Mouse (Mus musculus) urinary bladder, postnatal 36 days (tissue): ENCODE results near the gene Apbb2.

Experiments used
- DNase-seq, 2 experiments: peaks; one replicate each; pipeline ENCODE4 v3.0.0; 2022; ENCODE audit warnings: low spot score in 2 of 2, mixed read lengths in 1 of 2

Apbb2 gene

DNA sequence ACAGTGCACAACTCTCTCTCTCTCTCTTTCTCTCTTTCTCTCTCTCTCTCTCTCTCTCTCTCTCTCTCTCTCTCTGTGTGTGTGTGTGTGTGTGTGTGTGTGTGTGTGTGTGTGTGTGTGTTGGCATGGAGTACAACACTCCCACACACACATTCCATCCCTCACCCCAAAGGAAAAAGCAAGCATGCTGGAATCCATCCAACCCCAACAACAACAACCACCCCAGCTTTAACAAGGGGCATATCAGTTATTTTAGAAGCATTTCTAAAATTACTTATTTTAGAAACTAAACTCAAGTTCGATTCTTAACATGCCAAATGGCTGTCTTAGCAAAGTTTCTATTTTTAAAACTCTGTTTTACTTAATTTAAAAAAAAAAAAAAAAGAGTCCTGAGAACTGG is 68.9 kb downstream of the Apbb2 start:
- DNase-seq = no peak

DNA sequence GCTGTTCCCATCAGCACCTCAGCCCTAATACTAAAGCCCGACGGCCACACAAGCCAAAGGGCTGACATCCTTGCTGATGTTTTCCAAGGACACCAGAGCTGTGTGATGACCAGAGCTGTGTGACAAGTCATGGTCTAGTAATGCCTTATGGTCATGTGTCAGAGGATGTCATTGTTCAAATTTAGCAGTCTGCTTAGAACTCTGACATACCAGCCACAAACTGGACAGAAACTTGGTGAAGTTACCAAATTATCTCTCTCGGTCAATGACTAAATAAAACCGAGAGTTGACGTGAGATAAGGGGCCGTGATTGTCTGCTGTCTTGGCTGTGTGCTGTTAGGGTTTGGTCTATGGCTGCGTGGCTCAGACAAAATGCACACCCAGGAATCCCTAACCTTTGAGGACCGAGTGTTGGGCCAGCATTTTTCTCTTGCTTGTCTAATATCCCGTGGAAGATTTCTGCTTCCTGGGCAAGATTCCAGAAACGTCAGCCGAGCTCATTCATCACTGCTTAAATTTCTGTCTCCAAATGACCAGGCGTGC is 71.5 kb downstream of the Apbb2 start:
- DNase-seq = peak in 1 of 2 experiments; percentile 43

DNA sequence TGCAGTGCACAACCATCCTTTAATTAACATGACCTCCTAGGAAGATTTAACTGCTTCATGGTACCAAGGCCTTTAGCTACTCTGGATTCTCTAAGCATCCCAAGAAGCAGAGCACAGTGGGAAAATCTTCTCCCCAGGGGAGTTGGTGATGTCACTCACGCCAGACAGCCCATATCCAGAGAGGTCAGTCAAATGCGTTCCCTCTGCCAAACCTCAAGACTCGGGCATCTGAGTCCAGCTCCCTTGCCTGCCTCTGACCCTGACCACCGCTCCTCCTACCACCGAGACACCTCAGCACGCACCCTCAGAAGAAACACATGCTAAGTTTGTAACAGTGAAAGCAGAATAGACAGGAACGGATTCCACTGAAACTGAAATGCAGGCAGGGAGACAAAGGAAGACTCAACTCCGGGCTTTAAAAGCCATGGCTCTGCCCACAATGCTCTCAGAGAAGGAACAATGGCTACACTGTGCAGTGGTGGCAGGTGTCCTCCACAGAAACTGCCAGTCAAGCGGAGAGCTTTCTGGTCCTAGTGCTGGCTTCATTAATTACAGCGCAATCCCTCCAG is 72.9 kb downstream of the Apbb2 start:
- no peak for DNase-seq

DNA sequence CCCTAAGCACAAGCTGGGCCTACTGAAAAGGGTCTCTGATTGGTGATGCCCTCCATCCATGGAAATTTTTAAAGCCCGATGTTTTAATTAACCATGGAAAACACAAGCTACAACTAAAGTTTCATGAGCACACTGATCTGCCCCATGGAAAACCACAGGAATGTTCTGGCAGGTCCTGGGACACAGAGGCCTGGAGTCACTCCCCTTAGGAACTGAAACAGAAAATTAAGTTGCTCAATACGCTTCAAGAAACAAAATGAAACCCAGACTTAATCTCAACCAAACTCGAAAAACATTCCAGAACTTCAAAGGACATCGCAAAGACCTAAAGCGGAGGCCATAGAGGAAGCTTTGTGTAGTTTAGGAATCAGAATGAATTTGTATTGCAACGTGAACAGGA is 74.8 kb downstream of the Apbb2 start:
- peak in 1 of 2 experiments; percentile 29 for DNase-seq

DNA sequence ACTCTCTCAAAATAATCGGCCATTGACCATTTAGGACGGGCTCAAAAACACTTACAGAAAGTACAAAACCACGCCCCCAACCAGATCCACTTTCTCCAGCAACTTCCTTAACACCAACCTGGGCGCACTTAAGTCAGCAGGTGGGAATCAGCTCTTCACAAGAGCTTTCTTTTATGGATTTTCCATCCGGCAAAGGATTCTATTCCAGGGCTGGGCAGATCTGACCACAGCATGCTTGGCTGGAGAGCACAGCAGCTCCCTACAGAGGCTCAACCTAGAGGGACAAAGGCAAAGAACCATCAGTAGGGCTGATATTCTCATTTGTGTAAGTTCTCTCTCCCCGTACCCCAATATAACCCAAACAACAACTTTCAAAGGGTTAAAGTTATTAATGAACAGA is 75.2 kb downstream of the Apbb2 start:
- no peak for DNase-seq

DNA sequence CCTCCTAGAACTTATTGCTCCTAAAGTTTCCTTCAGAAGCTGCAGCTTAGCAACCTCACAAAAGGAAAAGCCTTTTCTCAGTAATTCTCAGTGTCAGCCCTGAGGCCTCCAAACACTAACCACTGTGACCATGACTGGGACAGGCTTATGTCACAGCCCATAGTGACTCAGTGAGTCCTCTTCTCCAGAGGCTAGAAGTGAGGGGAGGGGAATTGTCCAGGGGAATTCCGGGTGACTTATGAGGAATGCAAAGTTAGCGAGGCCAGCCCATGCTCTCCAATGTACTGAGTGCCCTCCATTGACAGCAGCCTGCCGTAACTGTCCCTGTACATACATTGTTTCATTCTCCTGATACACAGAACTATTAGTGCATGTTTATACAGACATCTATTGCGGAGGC is 76.1 kb downstream of the Apbb2 start:
- DNase-seq = no peak

DNA sequence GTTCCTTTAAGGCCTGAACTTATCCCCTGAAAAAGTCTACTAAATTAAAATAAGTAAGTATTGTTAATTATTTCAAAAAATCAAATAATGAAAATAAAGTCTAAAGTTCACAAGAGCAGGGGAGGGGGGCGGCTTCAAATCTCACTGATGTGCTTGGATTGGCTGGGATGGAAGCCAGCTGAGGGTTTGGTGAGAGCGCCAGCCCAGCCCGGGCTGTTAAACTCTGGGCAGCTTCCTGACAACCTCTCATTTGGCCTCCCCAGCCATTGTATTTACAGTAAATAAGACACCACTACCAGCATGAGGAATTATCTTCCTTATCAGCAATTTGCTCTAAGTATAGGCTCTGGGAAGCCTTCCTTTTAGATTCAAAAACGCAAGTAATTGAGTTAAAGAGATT is 77.2 kb downstream of the Apbb2 start:
- DNase-seq = no peak

DNA sequence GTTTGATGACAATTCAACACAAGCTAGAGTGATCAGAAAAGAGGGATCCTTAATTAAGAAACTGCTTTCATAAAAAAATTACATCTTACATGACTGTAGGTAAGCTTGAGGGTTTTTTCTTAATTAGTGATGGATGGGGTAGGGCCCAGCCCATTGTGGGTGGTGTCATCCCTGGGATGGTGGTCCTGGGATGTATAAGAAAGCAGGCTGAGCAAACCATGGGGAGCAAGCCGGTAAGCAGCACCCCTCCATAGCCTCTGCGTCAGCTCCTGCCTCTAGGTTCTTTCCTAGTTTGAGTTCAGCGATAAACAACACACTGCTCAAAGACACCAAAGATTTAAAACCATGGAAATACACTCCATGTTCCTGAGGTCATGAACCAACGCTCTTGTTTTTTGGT is 78.3 kb downstream of the Apbb2 start:
- no peak for DNase-seq

DNA sequence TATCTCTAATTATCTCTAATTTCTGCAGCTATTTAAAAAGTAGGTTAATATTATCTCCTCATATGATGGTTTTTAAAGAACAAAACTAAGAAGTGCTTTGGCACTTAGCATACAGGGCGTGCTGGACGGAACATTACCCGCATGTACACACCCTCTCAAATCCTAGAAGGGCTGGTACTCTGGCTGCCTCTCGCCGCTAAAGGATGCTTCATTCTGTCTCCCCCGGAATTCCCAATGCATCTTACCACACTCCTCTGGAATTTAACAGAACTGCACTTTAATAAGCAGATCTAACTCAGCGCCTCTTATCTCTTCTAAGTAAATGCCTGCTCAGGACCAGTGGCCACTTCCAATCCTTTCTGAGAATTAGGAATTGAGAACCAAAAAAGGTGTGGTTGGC is 80.8 kb downstream of the Apbb2 start:
- DNase-seq = no peak

DNA sequence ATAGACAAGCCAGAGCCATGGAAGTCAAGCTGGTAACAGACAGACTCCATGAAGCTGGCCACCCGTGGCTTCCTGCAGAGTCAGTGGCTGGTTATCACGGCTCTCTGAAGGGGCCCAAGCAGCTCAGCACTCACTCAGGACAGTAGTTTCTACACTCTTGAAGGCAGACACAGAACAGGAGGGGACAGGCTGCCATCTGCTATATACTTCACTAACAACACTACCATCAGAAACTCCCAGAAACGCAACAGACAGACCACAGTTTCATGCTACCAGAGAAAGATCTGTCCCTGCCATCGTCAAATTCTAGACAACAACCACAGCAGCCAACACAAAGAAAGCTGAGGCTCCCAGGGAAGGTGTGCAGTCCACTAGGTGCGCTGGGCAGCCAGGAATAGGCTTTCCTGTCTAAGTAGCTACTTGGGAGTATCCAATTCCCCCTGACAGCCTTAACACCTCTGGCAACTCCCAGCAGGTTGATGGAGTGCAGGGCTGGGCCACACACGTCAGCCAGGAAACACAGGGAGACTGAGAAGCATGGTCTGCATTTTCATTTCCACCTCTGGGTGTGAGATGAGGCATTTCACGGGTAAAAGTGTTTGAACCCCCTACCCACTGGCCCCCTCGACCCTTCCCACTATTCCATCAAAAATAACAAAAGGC is 81.8 kb downstream of the Apbb2 start:
- no peak for DNase-seq

DNA sequence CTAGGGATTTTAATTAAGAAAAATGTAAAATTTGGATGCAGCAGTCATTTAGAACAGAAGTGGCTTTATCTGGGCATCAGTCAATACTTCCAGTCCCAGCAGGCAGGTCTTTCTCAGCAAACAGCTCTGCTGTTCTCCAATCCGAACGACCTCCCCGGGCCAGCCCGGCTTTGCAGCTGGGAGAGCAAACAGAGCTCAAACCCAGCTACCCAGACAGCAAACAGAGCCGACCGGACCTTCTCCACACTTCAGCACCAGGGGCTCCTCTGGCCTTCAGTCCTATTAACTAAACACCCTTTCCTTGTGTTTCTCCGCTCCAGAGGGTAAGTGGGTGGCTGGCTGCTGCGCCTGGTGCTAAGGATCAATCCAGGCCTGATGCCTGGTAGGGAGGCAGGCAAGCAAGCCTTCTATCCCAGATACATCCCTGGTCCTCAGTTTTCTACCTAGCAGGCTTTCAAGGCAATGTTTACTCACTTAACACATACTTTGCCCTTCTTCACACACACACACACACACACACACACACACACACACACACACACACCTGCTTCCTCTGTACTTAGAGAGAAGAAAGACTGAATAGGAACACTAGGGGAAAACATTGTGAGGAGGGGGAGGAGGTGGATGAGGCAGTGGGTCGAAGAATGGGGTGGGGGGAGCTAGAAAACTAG is 82.9 kb downstream of the Apbb2 start:
- DNase-seq = peak; percentile 41 to 66

DNA sequence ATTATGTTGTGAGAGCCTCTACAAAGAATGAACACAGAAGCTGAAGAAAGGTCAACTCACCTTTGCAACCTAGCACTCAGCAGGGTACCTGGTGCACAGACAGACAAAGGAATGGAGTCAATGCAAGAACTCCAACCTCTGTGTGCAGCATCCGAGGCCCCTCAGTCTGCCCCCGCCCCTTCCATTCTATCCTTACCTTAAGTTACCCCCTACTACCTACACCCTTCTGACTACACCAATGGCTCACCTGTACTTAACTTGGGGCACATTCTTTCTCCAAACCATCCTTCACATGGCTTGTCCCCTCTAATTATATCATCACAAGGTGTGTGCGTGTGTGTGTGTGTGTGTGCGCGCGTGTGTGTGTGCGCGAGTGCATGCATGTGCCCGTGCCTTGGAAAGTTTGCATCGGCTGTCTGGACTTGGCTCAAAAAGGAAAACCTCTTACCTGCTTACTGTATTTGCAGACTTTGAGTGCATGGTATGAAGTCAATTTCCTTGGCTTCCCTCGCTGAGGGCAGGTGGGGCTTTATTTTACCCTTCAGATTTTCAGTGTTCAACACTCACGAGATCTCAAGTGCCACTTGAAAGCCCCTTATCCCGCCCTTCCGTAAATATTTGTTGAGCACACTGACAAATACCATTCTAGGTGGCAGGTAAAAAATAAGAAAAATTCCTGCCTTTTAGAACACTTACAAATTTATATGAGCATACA is 84.7 kb downstream of the Apbb2 start:
- no peak for DNase-seq

DNA sequence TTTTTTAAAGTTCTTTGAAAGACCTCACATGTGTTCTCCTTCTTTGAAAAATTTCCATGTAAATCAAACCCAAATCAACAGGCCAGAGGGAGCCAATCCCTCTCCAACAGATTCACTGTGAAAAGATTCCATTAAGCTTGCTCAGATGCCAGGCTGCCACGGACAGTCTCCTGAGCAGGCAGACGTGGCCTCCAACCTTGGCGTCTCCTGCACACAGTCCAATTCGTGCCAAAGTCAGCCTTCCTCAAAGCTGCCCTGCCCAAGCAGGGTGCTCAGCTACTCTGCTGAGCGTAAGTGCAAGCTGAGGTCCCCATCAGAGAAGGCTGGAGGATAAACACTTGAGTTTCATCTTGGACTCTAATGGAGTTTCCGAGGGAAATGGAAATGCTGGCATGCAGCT is 85.8 kb downstream of the Apbb2 start:
- DNase-seq = no peak

DNA sequence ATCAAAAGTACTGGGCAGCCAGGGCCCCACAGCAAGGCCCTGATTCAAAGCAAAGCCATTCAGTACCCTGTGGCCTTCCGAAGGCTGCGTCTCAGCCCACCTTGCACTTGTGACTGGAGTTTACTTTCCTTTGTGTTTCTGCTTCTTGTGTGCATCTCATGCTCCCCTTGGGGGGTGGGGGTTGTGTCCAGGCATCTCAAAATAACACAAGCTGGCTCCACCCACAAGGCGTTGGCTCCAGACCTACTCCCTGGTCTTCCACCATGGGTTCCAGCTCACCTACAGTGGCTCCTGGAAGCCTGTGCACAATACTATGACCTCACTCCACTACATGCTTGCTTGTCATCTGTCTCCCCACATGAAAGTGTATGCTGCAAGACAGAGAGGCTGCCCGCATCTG is 88.2 kb downstream of the Apbb2 start:
- DNase-seq = no peak

DNA sequence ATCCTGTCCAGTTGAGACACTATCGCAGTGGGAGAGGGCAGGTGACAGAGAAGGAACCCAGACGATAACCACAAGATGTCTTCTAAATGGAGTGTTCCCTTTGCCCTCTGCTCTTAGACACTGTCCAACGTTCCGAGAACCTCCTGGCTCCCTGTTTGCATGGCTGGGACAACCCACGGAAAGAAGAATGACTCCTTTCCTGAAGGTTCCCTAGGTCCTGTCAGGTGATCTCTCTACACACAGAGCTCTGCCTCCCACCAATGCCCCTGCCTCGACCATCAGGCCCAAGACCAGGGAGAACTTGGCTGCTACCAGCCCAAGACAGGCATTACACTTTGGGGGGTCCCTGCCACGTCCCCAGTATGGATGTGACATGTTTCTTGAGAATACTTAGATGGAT is 89.0 kb downstream of the Apbb2 start:
- DNase-seq = no peak

DNA sequence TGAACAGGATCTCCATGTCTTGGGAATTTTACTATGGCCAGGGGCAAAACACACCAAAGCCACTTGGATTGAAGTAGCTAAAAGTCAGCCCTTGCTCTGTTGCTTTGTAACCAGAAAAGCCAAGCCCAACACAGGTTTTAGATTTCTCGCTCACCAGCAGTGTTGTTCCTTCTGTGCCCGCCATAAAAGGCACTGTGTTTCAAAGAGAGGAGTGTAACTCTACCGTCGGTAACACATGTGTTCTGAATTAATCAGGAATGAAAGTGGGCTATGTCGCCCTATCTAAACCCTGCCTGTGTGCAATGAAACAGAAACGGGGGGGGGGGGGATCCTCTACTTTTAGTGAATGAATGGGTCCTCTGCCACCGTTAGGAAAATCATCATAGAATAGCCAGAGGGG is 90.0 kb downstream of the Apbb2 start:
- DNase-seq = no peak

DNA sequence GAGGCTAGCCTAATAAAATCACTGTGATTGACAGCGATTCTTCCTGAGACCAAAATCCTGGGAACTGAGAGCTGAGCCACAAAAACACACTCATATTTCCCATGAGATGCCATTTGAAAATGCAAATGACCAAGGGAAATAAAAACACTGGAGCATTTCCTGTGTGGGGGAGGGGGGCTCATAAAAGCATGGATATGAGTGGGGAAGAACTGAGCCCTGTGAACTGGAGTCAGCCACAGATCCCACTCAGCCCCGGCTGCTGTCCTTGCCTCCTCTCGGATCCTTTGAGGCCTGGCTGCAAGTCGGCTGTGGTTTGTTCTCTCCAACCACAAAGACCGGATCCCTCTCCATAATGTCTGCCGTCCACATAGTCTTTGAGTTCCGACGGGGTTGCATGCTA is 91.5 kb downstream of the Apbb2 start:
- no peak for DNase-seq

DNA sequence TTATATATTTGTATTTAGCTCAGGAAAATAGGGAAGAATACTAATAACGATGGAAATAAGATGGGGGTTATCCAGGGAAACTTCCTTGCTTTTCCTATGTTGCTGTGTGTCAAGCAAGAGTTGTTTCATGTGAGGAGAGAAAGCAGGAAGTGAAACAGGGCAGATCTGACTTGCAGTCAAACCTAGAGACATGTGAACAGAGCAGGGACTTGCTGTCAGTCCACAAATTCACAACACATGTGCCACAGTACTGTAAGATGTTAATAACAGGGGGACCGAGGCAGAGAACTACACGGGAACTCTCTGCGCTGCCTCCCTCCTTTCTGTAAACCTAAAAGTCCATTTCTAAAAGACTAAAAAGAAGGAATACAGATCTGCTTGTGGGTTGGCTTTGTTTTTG is 93.6 kb downstream of the Apbb2 start:
- DNase-seq = no peak

DNA sequence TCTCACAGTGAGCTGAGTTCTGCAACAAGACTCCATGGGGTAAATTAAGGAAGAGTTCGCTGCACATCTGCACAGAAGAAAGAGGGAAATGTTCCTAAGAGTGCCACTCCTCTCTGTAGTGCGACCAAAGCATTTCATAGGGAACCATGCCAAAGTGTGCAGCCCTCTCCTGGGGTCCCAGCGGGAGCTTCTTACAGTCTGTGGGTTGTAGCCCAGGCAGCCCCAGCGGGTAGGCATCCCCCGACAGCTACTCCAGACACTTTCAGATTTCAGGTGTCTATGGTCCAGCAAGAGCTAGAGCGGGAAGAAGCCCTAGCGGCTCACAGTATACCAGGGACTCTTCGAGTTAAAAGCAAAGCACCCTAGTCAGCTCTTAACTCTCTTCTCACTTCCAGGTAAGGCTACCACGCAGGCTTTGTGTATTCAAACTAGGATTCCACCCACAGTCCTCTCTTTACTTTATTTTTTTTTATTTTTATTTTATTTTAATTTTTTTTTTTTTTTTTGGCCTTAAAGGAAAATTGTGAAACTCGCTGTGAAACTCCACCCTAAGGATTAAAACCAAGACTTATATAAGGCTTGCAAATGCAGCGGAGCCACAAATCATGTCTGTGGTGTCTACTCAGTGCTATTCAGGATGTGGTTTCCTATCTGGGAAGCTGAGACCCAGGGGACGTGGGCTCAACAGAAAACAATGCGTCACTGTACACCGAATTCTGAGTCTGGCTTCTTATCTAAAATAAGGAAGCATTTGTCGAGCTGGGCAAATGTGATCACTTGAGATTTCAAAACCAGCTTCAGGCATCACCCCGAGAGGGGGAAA is 94.7 kb downstream of the Apbb2 start:
- no peak for DNase-seq

DNA sequence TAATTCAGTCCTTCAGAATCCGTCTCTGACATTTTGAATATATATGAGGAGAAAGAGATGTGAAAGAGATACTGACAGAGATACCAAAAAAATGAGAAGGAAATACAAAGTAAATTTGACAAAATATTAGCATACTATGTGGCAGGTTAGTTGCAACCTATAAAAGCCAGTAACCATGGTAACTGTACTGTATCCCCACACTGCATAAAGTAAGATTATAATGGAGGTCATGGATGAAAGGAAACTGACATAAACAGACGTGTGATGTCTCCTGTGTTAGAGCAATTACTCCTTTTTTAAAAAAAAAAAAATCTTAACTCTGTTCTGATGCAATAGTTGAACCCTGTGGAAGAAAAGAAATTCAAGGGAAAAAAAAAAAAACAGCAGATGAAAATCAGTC is 97.3 kb downstream of the Apbb2 start:
- DNase-seq = no peak

DNA sequence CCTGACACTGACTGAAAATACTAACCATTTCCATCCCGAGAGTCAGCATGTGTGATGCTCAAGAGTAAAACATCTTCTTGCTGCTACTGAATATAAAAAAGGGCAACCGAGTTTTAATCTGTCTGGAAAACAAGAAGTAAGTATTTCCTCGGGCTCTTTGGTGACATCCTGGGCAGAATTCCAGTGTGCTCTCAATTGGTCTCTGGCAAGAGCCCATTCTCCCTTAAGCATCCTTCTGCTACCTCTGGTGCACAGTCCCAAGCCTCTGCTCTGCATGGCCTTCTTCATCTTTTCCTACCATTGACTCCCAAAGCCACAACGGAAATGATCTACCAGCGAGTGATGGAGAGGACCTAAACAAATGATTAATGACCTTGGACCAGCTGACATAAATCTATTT is 99.1 kb downstream of the Apbb2 start:
- no peak for DNase-seq
